Mouse (Mus musculus) limb, embryonic 14.5 days (tissue): Measurements from ENCODE around the gene Col19a1. TPM values are rescaled to one million over a fixed set of nuclear protein-coding genes. Genes with fewer than 3 reads are reported as not detected.

ENCODE experiments used
- ATAC-seq: fragments of 200-750 bp; cut with Nextera tagmentation; 2 replicates; pipeline ENCODE4 v1.8.0; 2017; ENCODE audit warnings: low read depth, moderate number of reproducible peaks, moderate TSS enrichment; ENCODE audit not compliant: low FRiP score
- DNase-seq: peaks from one replicate; pipeline ENCODE4 v3.0.0-alpha.2; 2015; ENCODE audit warnings: low spot score
- H3K27ac ChIP-seq: fragments of 300-500 bp; sonication (generic); replicated peaks from 2 replicates; pipeline ENCODE4 v1.5.1; 2014; ENCODE audit warnings: low read depth, mild to moderate bottlenecking, low read length, moderate library complexity, mixed read lengths
- H3K27me3 ChIP-seq: fragments of 300-500 bp; sonication (generic); 2 replicates; pipeline ENCODE4 v1.6.1; 2014; ENCODE audit warnings: low read length, mixed read lengths; ENCODE audit not compliant: control insufficient read depth, insufficient read depth
- H3K36me3 ChIP-seq: fragments of 300-500 bp; sonication (generic); 2 replicates; pipeline ENCODE4 v1.6.1; 2014; ENCODE audit warnings: mild to moderate bottlenecking, low read length, moderate library complexity, mixed read lengths; ENCODE audit not compliant: control insufficient read depth, insufficient read depth
- H3K4me1 ChIP-seq: fragments of 300-500 bp; sonication (generic); 2 replicates; pipeline ENCODE4 v1.6.1; 2014; ENCODE audit warnings: antibody characterized with exemption, low read length, mixed read lengths; ENCODE audit not compliant: control insufficient read depth, insufficient read depth
- H3K4me2 ChIP-seq: fragments of 300-500 bp; sonication (generic); replicated peaks from 2 replicates; pipeline ENCODE4 v1.6.1; 2014; ENCODE audit warnings: low read depth, mild to moderate bottlenecking, low read length, moderate library complexity; ENCODE audit not compliant: severe bottlenecking
- H3K4me3 ChIP-seq: fragments of 300-500 bp; sonication (generic); replicated peaks from 2 replicates; pipeline ENCODE4 v1.5.1; 2014; ENCODE audit warnings: low read length
- H3K9ac ChIP-seq: fragments of 300-500 bp; sonication (generic); 2 replicates; pipeline ENCODE4 v1.6.1; 2014; ENCODE audit warnings: mild to moderate bottlenecking, low read depth, low read length, moderate library complexity; ENCODE audit not compliant: severe bottlenecking
- H3K9me3 ChIP-seq: fragments of 300-500 bp; sonication (generic); 2 replicates; pipeline ENCODE4 v1.6.1; 2016; ENCODE audit warnings: low read length; ENCODE audit not compliant: control insufficient read depth
- POLR2A ChIP-seq: fragments of 200-500 bp; IDR thresholded peaks from 2 replicates; pipeline ENCODE4 v1.8.0; 2012; ENCODE audit warnings: inconsistent platforms, mild to moderate bottlenecking, moderate library complexity, borderline replicate concordance; ENCODE audit not compliant: insufficient read depth, insufficient read length; ENCODE audit errors: extremely low read depth
- WGBS: fragments of 180-500 bp; shearing (Covaris S2); extraction: QIAGEN DNeasy Blood & Tissue Kit; methylation state at CpG from one replicate; pipeline ENCODE4 v1.1.7; 2014; 5-methylcytosine and 5-hydroxymethylcytosine counted together
- polyA plus RNA-seq, 2 experiments: library from polyadenylated mRNA; depleted of rRNA in 1 of 2; stranded (reverse) in 1 of 2; unstranded in 1 of 2; fragments of >200 nt; fragmentation: Nextera tagmentation in 1 of 2; extraction: Ambion mirVana in 1 of 2; gene quantifications; 2 replicates each; pipeline versions ENCODE4 v1.2.1 to v1.2.3; 2012 to 2014

Gene Col19a1
- polyA plus RNA-seq, 2 experiments = 0.98 to 4.2 TPM

DNA sequence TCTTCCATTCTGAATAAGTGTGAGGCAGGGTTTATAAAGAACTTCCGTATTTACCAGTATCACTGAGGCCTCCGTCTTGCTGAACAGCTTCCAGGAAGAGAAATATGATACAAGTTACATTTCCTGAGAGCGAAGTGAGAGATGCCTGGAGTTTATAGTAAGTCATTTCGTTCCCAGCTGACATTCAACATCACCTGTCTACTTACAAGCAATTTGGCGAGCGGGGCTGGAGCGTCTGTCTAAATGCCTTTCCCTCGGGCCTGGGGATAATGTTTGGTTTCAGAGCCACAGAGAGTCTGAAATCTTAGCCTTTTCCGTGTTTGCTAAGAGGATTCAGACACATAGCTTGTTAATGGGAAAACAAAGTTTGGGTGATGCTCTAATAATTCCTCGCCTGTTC, 37.2 kb downstream of the Col19a1 start:
- Histone ChIP-seq H3K9me3 (no peaks in the 10 kb centered on the region), H3K27ac (peak overlapping the region; percentile 48; the same call in 1 of the 2 replicates), H3K36me3 (no peaks in the 10 kb centered on the region), H3K4me2 (0 out of 2 replicates have a peak overlapping the region, but pooled peaks have one; percentile 6), H3K27me3 (no peaks in the 10 kb centered on the region), H3K4me1 (peaks cover 6% of the 10 kb centered on the region; the same call in 1 of the 2 replicates), H3K9ac (no peak overlapping the region), H3K4me3 (no peak overlapping the region)
- DNase-seq = peak; percentile 47
- 20% methylated on average over 10 of the region's 10 CpGs for WGBS
- peak; percentile 75 for ATAC-seq
- no peak for TF ChIP-seq POLR2A

DNA sequence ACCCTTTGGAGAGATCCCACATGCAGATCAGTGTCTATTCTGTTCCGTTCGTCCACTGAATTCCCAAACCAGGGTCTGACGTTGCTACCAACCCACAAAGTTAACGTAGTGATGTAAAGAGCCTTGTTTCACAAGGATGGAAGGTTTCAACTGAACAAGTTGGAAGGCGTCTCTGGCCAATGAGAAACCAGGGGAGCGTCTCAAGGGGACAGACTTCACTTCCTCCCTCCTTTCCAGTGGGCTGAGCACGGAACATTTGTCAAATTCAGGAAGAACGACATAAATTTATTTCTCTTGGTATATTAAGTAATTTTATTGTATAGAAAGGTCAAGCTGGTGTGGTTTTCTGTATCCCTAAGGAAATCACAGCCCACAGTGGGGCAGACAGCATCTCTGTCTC, 38.2 kb downstream of the Col19a1 start:
- no peak overlapping the region for H3K27ac ChIP-seq
- H3K9me3 ChIP-seq = no peaks in the 10 kb centered on the region
- ATAC-seq = no peak

DNA sequence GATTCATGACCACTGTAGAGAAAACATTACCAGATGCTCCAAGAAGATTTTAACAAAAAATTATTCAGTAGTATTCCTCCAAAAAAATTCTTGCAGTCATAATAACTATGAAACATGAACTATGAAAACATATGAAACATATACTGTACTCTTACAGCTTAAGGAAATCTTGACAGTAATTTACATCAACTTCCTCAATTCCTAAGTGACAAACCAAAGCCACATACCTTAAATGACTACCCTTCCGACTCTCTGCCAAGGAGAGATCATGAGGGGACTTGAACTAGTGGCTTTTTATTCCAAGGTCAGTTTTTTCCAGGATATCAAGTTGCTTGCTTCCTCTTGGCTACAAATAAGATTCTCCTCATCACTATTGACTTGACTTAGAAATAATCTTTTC, 39.7 kb downstream of the Col19a1 start:
- peaks cover 6% of the 10 kb centered on the region; the same call in 1 of the 2 replicates for H3K4me1 ChIP-seq
- H3K9me3 ChIP-seq = no peaks in the 10 kb centered on the region
- H3K4me2 ChIP-seq = no peak overlapping the region

More for the DNA sequence above, 38.2 kb downstream of the Col19a1 start:
- Histone ChIP-seq H3K27me3 (no peaks in the 10 kb centered on the region), H3K4me3 (no peak overlapping the region), H3K36me3 (no peaks in the 10 kb centered on the region), H3K9ac (no peak overlapping the region), H3K4me1 (peaks cover 6% of the 10 kb centered on the region; the same call in 1 of the 2 replicates), H3K4me2 (no peak overlapping the region)
- 67% methylated on average over 8 of the region's 8 CpGs for WGBS
- no peak for TF ChIP-seq POLR2A
- no peak for DNase-seq

DNA sequence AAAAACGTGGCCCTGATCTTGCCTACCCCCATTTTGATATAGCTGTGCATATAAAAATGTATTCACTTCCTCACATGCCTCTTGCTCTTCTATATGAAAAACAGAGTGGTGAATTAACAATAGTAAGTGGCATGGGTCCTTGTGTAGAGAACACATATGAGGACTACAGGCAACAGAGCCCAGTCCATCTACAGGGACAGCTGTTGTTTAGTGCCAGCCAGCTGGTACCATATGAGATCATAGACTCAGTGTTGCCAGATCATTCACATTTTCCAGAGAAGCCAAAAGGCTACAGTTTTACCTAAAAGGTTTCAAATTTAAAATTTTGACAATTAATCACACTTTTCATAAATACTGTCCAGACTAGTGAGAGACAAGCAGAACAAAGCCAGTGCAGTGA, 47.4 kb downstream of the Col19a1 start:
- no peak for ATAC-seq
- Histone ChIP-seq H3K9me3 (no peaks in the 10 kb centered on the region), H3K36me3 (no peaks in the 10 kb centered on the region), H3K9ac (no peak overlapping the region), H3K4me2 (no peak overlapping the region), H3K27ac (no peak overlapping the region), H3K27me3 (no peaks in the 10 kb centered on the region), H3K4me1 (no peaks in the 10 kb centered on the region), H3K4me3 (no peak overlapping the region)
- no peak for TF ChIP-seq POLR2A
- 73% methylated on average over 1 of the region's 1 CpGs for WGBS
- DNase-seq = no peak

More for the DNA sequence above, 39.7 kb downstream of the Col19a1 start:
- no peak for DNase-seq
- Histone ChIP-seq H3K4me3 (no peak overlapping the region), H3K36me3 (no peaks in the 10 kb centered on the region), H3K9ac (no peak overlapping the region), H3K27me3 (no peaks in the 10 kb centered on the region), H3K27ac (no peak overlapping the region)
- WGBS = 70% methylated on average over 1 of the region's 1 CpGs
- no peak for TF ChIP-seq POLR2A
- ATAC-seq = no peak

DNA sequence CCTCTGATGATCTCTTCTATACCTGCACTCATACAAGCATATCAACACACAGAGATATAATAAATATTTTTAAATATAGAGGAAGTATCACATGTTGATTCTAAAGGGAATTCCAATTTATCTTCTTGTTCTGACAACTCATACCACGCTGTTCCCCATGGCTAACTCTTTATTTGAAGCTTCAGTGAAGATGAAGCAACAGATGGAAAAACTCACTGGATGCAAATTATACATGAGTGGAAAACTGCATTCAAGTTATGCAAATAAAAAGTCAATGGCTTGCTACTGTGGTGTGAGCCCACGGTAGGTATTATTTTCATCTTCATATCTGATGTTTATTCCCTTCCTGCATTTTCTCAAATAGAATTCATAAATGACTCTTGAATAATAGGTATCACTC, 60.1 kb downstream of the Col19a1 start:
- H3K27me3 ChIP-seq = no peaks in the 10 kb centered on the region
- no peak for DNase-seq
- 86% methylated on average over 2 of the region's 2 CpGs for WGBS
- TF ChIP-seq POLR2A = no peak
- no peaks in the 10 kb centered on the region for H3K9me3 ChIP-seq
- no peak overlapping the region for H3K27ac ChIP-seq
- ATAC-seq = no peak
- no peaks in the 10 kb centered on the region for H3K36me3 ChIP-seq
- no peak overlapping the region for H3K9ac ChIP-seq
- H3K4me1 ChIP-seq = no peaks in the 10 kb centered on the region
- no peak overlapping the region for H3K4me2 ChIP-seq
- no peak overlapping the region for H3K4me3 ChIP-seq

- Histone ChIP-seq H3K27me3 (no peaks in the 10 kb centered on the region), H3K27ac (no peak overlapping the region), H3K9ac (no peak overlapping the region), H3K9me3 (no peaks in the 10 kb centered on the region), H3K4me3 (no peak overlapping the region), H3K4me1 (0 out of 2 replicates have a peak, but pooled peaks cover 2% of the 10 kb centered on the region), H3K36me3 (no peaks in the 10 kb centered on the region), H3K4me2 (no peak overlapping the region)
- ATAC-seq (no peak), DNase-seq (peak; percentile 5)
- WGBS = 70% methylated on average over 4 of the region's 4 CpGs
- no peak for TF ChIP-seq POLR2A
These were observed 69.8 kb downstream of the Col19a1 start for GRCm38 (mm10) chr1:24517462-24517861.
